11 mouse cellular contexts compared by ENCODE assay signal in the genomic region with DNA sequence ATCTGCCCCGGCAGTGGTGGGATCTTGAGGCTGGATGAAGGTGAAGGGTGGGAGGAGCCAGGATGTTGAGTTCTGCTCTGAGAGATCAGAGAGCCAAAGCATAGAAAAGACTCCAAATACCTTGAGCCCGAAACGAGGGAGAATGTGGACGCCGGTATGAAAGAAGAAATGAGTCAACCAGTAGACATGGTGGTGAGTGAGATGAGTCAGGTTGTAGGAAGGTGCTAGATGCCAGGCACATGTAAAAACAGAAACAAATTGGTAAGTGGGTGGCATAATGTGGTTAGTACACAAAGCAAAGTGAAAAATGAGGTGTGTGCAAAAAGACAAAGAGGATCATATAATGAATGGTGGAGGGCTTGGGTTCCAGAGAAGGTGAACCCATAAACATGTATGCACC.
"Had no signal": no experiment of that assay in that cellular context is flagged by ENCODE, and none has a peak within 500 bp of the region (broad histone marks: within the 10 kb centered on the region; RNA-seq: fewer than 3 reads in every experiment).

No protein-coding gene starts in this region.

- H3K27me3 ChIP-seq: limb, embryonic 13.5 days had no signal

- H3K9me3 ChIP-seq: limb, embryonic 13.5 days; midbrain, embryonic 12.5 days had no signal

- H3K36me3 ChIP-seq: limb, embryonic 13.5 days; midbrain, embryonic 12.5 days had no signal

- H3K27ac ChIP-seq: limb, embryonic 13.5 days; macrophage; midbrain, embryonic 12.5 days had no signal

- H3K4me3 ChIP-seq: limb, embryonic 13.5 days; megakaryocyte, embryonic 14.5 days; midbrain, embryonic 12.5 days had no signal

- H3K4me1 ChIP-seq: limb, embryonic 13.5 days; megakaryocyte, embryonic 14.5 days; midbrain, embryonic 12.5 days had no signal

- DNase-seq: kidney, adult 8-10 months; kidney, postnatal 25 days; lung, embryonic 14.5 days; lung, postnatal 14 days; retina, postnatal 1 day; right cerebral cortex, postnatal 14 days; thymus, postnatal 36 days had no signal
